Mouse (Mus musculus) olfactory bulb, adult 2 months (tissue): Measurements from ENCODE around the gene Ubald2. TPM values are rescaled to one million over a fixed set of nuclear protein-coding genes. Genes with fewer than 3 reads are reported as not detected.

ENCODE experiments used
- H3K27ac ChIP-seq: fragments of 200-500 bp; 2 replicates; pipeline ENCODE4 v1.5.1; 2012; ENCODE audit warnings: low read depth, low read length; ENCODE audit not compliant: insufficient read depth
- H3K4me1 ChIP-seq: fragments of 200-500 bp; 2 replicates; pipeline ENCODE4 v1.6.1; 2012; ENCODE audit warnings: low read length; ENCODE audit not compliant: control insufficient read depth, insufficient read depth
- H3K4me3 ChIP-seq: fragments of 200-500 bp; 2 replicates; pipeline ENCODE4 v1.5.1; 2012; ENCODE audit warnings: mild to moderate bottlenecking, low read depth, low read length, moderate library complexity; ENCODE audit not compliant: insufficient read depth
- CTCF ChIP-seq: fragments of 200-500 bp; IDR thresholded peaks from 2 replicates; pipeline ENCODE4 v1.5.1; 2012; ENCODE audit warnings: low read depth, mild to moderate bottlenecking, low read length, moderate library complexity; ENCODE audit not compliant: insufficient read depth
- POLR2A ChIP-seq: fragments of 200-500 bp; IDR thresholded peaks from 2 replicates; pipeline ENCODE4 v1.6.1; 2012; ENCODE audit warnings: mild to moderate bottlenecking, low read depth, low read length, moderate library complexity; ENCODE audit not compliant: insufficient read depth
- WGBS: fragments of 180-500 bp; shearing (Covaris S2); methylation state at CpG from one replicate; pipeline ENCODE4 v1.1.7; 2018; 5-methylcytosine and 5-hydroxymethylcytosine counted together
- polyA plus RNA-seq: library from polyadenylated mRNA; stranded (reverse); fragments of >200 nt; gene quantifications from 2 replicates; pipeline ENCODE4 v1.2.4, GENCODE M21; 2012; ENCODE audit warnings: low replicate concordance; ENCODE audit not compliant: missing spikeins, insufficient read depth, insufficient read length

Gene Ubald2
- polyA plus RNA-seq, 1 experiment: not detected

GRCm38 (mm10) chr11:116470249-116470648, 36.4 kb downstream of the Ubald2 start:
- Histone ChIP-seq H3K4me1 (peaks cover 15% of the 10 kb centered on the region), H3K27ac (peak overlapping the region; percentile 42), H3K4me3 (no peak overlapping the region)
- no peak for TF ChIP-seq POLR2A
- no peak for TF ChIP-seq CTCF
- WGBS: 61% methylated on average over 3 of the region's 3 CpGs

GRCm38 (mm10) chr11:116470896-116471295, 37.0 kb downstream of the Ubald2 start:
- H3K4me3 ChIP-seq: no peak overlapping the region
- peak overlapping the region; percentile 42 for H3K27ac ChIP-seq
- TF ChIP-seq CTCF: no peak
- TF ChIP-seq POLR2A: no peak
- peaks cover 17% of the 10 kb centered on the region for H3K4me1 ChIP-seq
- 86% methylated on average over 4 of the region's 4 CpGs for WGBS

- 62% methylated on average over 4 of the region's 4 CpGs for WGBS
Measured at GRCm38 (mm10) chr11:116472275-116472674, 38.4 kb downstream of the Ubald2 start.

GRCm38 (mm10) chr11:116476041-116476440, 42.1 kb downstream of the Ubald2 start:
- peak overlapping the region; percentile 39 for H3K27ac ChIP-seq
- H3K4me1 ChIP-seq: peaks cover 13% of the 10 kb centered on the region
- H3K4me3 ChIP-seq: no peak overlapping the region
- TF ChIP-seq CTCF: no peak
- no peak for TF ChIP-seq POLR2A
- WGBS: 60% methylated on average over 10 of the region's 10 CpGs

More at GRCm38 (mm10) chr11:116472275-116472674, 38.4 kb downstream of the Ubald2 start:
- Histone ChIP-seq H3K4me3 (no peak overlapping the region), H3K27ac (no peak overlapping the region), H3K4me1 (peaks cover 17% of the 10 kb centered on the region)
- no peak for TF ChIP-seq POLR2A
- TF ChIP-seq CTCF: no peak

- H3K4me1 ChIP-seq: peaks cover 11% of the 10 kb centered on the region; the same call in 1 of the 2 replicates
- H3K27ac ChIP-seq: no peak overlapping the region
- no peak overlapping the region for H3K4me3 ChIP-seq
- WGBS: 79% methylated on average over 6 of the region's 6 CpGs
- TF ChIP-seq CTCF (no peak), POLR2A (no peak)
Measured at GRCm38 (mm10) chr11:116476696-116477095, 42.8 kb downstream of the Ubald2 start.

GRCm38 (mm10) chr11:116477160-116477759, 43.4 kb downstream of the Ubald2 start:
- TF ChIP-seq CTCF (no peak), POLR2A (no peak)
- Histone ChIP-seq H3K4me3 (no peak overlapping the region), H3K4me1 (peaks cover 11% of the 10 kb centered on the region; the same call in 1 of the 2 replicates), H3K27ac (peak overlapping the region; percentile 19; the same call in 1 of the 2 replicates)
- WGBS: 56% methylated on average over 15 of the region's 15 CpGs

GRCm38 (mm10) chr11:116478978-116479377, 45.1 kb downstream of the Ubald2 start:
- Histone ChIP-seq H3K4me3 (no peak overlapping the region), H3K4me1 (peaks cover 11% of the 10 kb centered on the region; the same call in 1 of the 2 replicates), H3K27ac (no peak overlapping the region)
- TF ChIP-seq POLR2A (no peak), CTCF (no peak)
- WGBS: 89% methylated on average over 7 of the region's 7 CpGs

- H3K4me3 ChIP-seq: no peak overlapping the region
- 61% methylated on average over 8 of the region's 8 CpGs for WGBS
- TF ChIP-seq POLR2A (no peak), CTCF (no peak)
- H3K4me1 ChIP-seq: peaks cover 11% of the 10 kb centered on the region; the same call in 1 of the 2 replicates
- H3K27ac ChIP-seq: no peak overlapping the region
Measured at GRCm38 (mm10) chr11:116479832-116480231, 45.9 kb downstream of the Ubald2 start.

GRCm38 (mm10) chr11:116480975-116481374, 47.1 kb downstream of the Ubald2 start:
- Histone ChIP-seq H3K4me1 (0 out of 2 replicates have a peak, but pooled peaks cover 8% of the 10 kb centered on the region), H3K27ac (no peak overlapping the region), H3K4me3 (no peak overlapping the region)
- 93% methylated on average over 8 of the region's 8 CpGs for WGBS
- TF ChIP-seq POLR2A (no peak), CTCF (no peak)

- Histone ChIP-seq H3K4me1 (0 out of 2 replicates have a peak, but pooled peaks cover 8% of the 10 kb centered on the region), H3K27ac (no peak overlapping the region), H3K4me3 (no peak overlapping the region)
- no peak for TF ChIP-seq CTCF
- TF ChIP-seq POLR2A: no peak
- 56% methylated on average over 7 of the region's 7 CpGs for WGBS
Measured at GRCm38 (mm10) chr11:116481776-116482175, 47.9 kb downstream of the Ubald2 start.
